Comparison of ENCODE assay signal across 8 mouse cellular contexts in genomic region chr9:37254531-37255110, GRCm38 (mm10). TPM values are rescaled to one million over a fixed set of nuclear protein-coding genes. Genes with fewer than 3 reads are reported as not detected.
DNase-seq lines count a peak whose midpoint lies in the region; ATAC-seq and TF ChIP-seq lines count a peak whose summit lies in the region.

No protein-coding gene starts in this region.

- H3K4me2 ChIP-seq in embryonic facial prominence, embryonic 14.5 days (ENCODE audit: low read depth, low read length), result peak overlapping the region; percentile 90
- peak overlapping the region; percentile 89 for H3K4me2 ChIP-seq in limb, embryonic 12.5 days
- H3K4me2 ChIP-seq in neural tube, embryonic 15.5 days, result peak overlapping the region; percentile 88

- DNase-seq in left cerebral cortex, adult 2 months (ENCODE audit: extremely low spot score in 1 of 2, low spot score in 2 of 2), result no peak
- no peak for DNase-seq in left cerebral cortex, postnatal 36 days (ENCODE audit: low spot score in 2 of 2)
- no peak for DNase-seq in embryonic facial prominence, embryonic 14.5 days (ENCODE audit: low spot score)
- DNase-seq in natural killer cell, adult 2 months (ENCODE audit: low spot score in 2 of 2), result no peak
- no peak for DNase-seq in kidney, adult 9 months
- no peak for DNase-seq in kidney, postnatal 36 days

- H3K27me3 ChIP-seq in embryonic facial prominence, embryonic 14.5 days (replicated peaks; ENCODE audit: control insufficient read depth, insufficient read depth, low read length), result no peaks in the 10 kb centered on the region
- H3K27me3 ChIP-seq in limb, embryonic 12.5 days, result 0 out of 2 replicates have a peak, but pooled peaks cover 3% of the 10 kb centered on the region
- H3K27me3 ChIP-seq in neural tube, embryonic 15.5 days (replicated peaks), result peaks cover 5% of the 10 kb centered on the region

- 21% methylated on average over 6 of the region's 6 CpGs for WGBS in embryonic facial prominence, embryonic 14.5 days
- 18% methylated on average over 6 of the region's 6 CpGs for WGBS in limb, embryonic 12.5 days
- WGBS in neural tube, embryonic 15.5 days, result 26% methylated on average over 6 of the region's 6 CpGs

- intact Hi-C loops in left cerebral cortex, adult 2 months (cut with DNase I), result loop anchor here (5.0 kb wide), 1 partner anchor 73 kb away; no protein-coding TSS in a partner anchor
- intact Hi-C loops in left cerebral cortex, postnatal 36 days (cut with DNase I), result loop anchor here (5.0 kb wide), 1 partner anchor 73 kb away; no protein-coding TSS in a partner anchor

- peaks cover 9% of the 10 kb centered on the region; the same call in 1 of the 2 replicates for H3K4me1 ChIP-seq in embryonic facial prominence, embryonic 14.5 days (ENCODE audit: control insufficient read depth, insufficient read depth, low read length)
- H3K4me1 ChIP-seq in limb, embryonic 12.5 days (replicated peaks), result peaks cover 12% of the 10 kb centered on the region
- H3K4me1 ChIP-seq in neural tube, embryonic 15.5 days, result peaks cover 19% of the 10 kb centered on the region

- no peaks in the 10 kb centered on the region for H3K9me3 ChIP-seq in embryonic facial prominence, embryonic 14.5 days (ENCODE audit: control insufficient read depth, low read length)
- no peaks in the 10 kb centered on the region for H3K9me3 ChIP-seq in limb, embryonic 12.5 days
- H3K9me3 ChIP-seq in neural tube, embryonic 15.5 days (replicated peaks), result no peaks in the 10 kb centered on the region

- peak overlapping the region; percentile 46 for H3K4me3 ChIP-seq in left cerebral cortex, adult 2 months
- peak overlapping the region; percentile 47 for H3K4me3 ChIP-seq in embryonic facial prominence, embryonic 14.5 days (ENCODE audit: low read depth, low read length)
- peak overlapping the region; percentile 46 for H3K4me3 ChIP-seq in limb, embryonic 12.5 days (replicated peaks)
- peak overlapping the region; percentile 42 for H3K4me3 ChIP-seq in neural tube, embryonic 15.5 days (replicated peaks)

- H3K9ac ChIP-seq in embryonic facial prominence, embryonic 14.5 days (ENCODE audit: low read depth, low read length), result peak overlapping the region; percentile 69
- H3K9ac ChIP-seq in limb, embryonic 12.5 days (replicated peaks), result peak overlapping the region; percentile 66; the same call in 1 of the 2 replicates
- H3K9ac ChIP-seq in neural tube, embryonic 15.5 days (replicated peaks), result no peak overlapping the region

- no peak for TF ChIP-seq CTCF in left cerebral cortex, adult 2 months (IDR thresholded peaks at IDR 0.05)

- H3K27ac ChIP-seq in left cerebral cortex, adult 2 months, result no peak overlapping the region
- no peak overlapping the region for H3K27ac ChIP-seq in embryonic facial prominence, embryonic 14.5 days (replicated peaks; ENCODE audit: low read depth, low read length)
- H3K27ac ChIP-seq in limb, embryonic 12.5 days, result no peak overlapping the region
- no peak overlapping the region for H3K27ac ChIP-seq in neural tube, embryonic 15.5 days (replicated peaks)

- ATAC-seq in embryonic facial prominence, embryonic 14.5 days (ENCODE audit: low read depth), result peak; percentile 5; the same call in 1 of the 2 replicates
- ATAC-seq in limb, embryonic 12.5 days (ENCODE audit: insufficient number of reproducible peaks, insufficient read depth, low FRiP score, low TSS enrichment, low read depth), result 0 out of 2 replicates have a peak, but pooled peaks have one; percentile 21
- ATAC-seq in neural tube, embryonic 15.5 days (ENCODE audit: low FRiP score), result no peak

- H3K36me3 ChIP-seq in embryonic facial prominence, embryonic 14.5 days (ENCODE audit: control insufficient read depth, insufficient read depth, low read length), result no peaks in the 10 kb centered on the region
- no peaks in the 10 kb centered on the region for H3K36me3 ChIP-seq in limb, embryonic 12.5 days
- H3K36me3 ChIP-seq in neural tube, embryonic 15.5 days, result no peaks in the 10 kb centered on the region

RNA-seq across cellular contexts. Expression of gene Slc37a2, which starts 0.9 kb away (rescaled TPM):
- total RNA-seq in left cerebral cortex, adult 2 months (2021), result 1 to 10 TPM; 1.6 to 1.8 TPM
- total RNA-seq in left cerebral cortex, postnatal 36 days (2021), result 1 to 10 TPM; 1.6 to 1.8 TPM
- polyA plus RNA-seq in embryonic facial prominence, embryonic 14.5 days (2014; fragmentation: Nextera tagmentation; extraction: Ambion mirVana), result 4.2 and 6.6 TPM in 2 replicates
- polyA plus RNA-seq in limb, embryonic 12.5 days (2016; fragmentation: Nextera tagmentation; extraction: Ambion mirVana), result 1.1 and 2.1 TPM in 2 replicates
- polyA plus RNA-seq in neural tube, embryonic 15.5 days (2015; fragmentation: Nextera tagmentation; extraction: Ambion mirVana), result 1.8 and 2.2 TPM in 2 replicates

RNA-seq across cellular contexts. Expression of gene Tmem218, which starts 46.6 kb away (rescaled TPM):
- total RNA-seq in left cerebral cortex, adult 2 months (2021), result 10 to 100 TPM; 10.3 to 11.6 TPM
- total RNA-seq in left cerebral cortex, postnatal 36 days (2021), result 10 to 100 TPM in 1 of 2 experiments, 1 to 10 TPM in 1; 9.9 to 11.6 TPM
- 10.5 and 14.2 TPM in 2 replicates for polyA plus RNA-seq in embryonic facial prominence, embryonic 14.5 days (2014; fragmentation: Nextera tagmentation; extraction: Ambion mirVana)
- 12.5 and 12.6 TPM in 2 replicates for polyA plus RNA-seq in limb, embryonic 12.5 days (2016; fragmentation: Nextera tagmentation; extraction: Ambion mirVana)
- 8.0 and 9.4 TPM in 2 replicates for polyA plus RNA-seq in neural tube, embryonic 15.5 days (2015; fragmentation: Nextera tagmentation; extraction: Ambion mirVana)
